In the genomic region with DNA sequence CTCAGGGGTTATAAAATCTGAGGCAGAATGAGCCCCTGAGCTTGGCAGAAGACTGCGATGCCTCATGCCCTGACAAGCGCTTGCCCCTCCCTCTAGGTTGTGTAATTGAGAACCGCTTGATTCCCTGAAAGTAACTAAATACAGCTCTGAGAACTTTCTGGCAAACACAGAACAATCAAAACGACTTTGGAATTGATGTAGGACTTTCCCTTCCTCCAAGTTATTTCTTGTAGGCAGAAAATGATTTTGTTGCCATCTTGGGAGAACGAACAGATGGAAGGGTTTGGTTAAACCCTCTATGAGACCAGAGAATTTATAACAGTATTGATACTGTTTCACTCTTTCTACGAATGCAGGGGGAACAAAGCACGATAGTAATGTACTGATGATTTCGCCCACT, we compare ENCODE assay signal across 23 mouse cellular contexts.
DNase-seq lines count a peak whose midpoint lies in the region; ATAC-seq and TF ChIP-seq lines count a peak whose summit lies in the region.
"Had no signal": no experiment of that assay in that cellular context is flagged by ENCODE, and none has a peak within 500 bp of the region (broad histone marks: within the 10 kb centered on the region; RNA-seq: fewer than 3 reads in every experiment).

No protein-coding gene starts in this region.

- H3K36me3 ChIP-seq in forebrain, embryonic 16.5 days (ENCODE audit: control insufficient read depth, insufficient read depth) = no peaks in the 10 kb centered on the region
- no peaks in the 10 kb centered on the region for H3K36me3 ChIP-seq in forebrain, embryonic 13.5 days (ENCODE audit: poor library complexity, severe bottlenecking)
- no peaks in the 10 kb centered on the region for H3K36me3 ChIP-seq in kidney, postnatal 0 days (ENCODE audit: insufficient read depth, low read length)
- no peaks in the 10 kb centered on the region for H3K36me3 ChIP-seq in limb, embryonic 15.5 days
- H3K36me3 ChIP-seq: heart, embryonic 15.5 days; hindbrain, embryonic 10.5 days; intestine, embryonic 15.5 days had no signal

- H3K27ac ChIP-seq in forebrain, embryonic 16.5 days (ENCODE audit: low read length) = peak overlapping the region; percentile 67
- H3K27ac ChIP-seq in forebrain, embryonic 13.5 days = no peak overlapping the region
- H3K27ac ChIP-seq in kidney, postnatal 0 days = no peak overlapping the region
- H3K27ac ChIP-seq in limb, embryonic 15.5 days = no peak overlapping the region
- H3K27ac ChIP-seq: gastrocnemius, adult 2 months; heart, embryonic 15.5 days; hindbrain, embryonic 10.5 days; hindbrain, embryonic 14.5 days; intestine, embryonic 15.5 days had no signal

- no peak overlapping the region for H3K9ac ChIP-seq in forebrain, embryonic 16.5 days (replicated peaks; ENCODE audit: low read depth, low read length)
- H3K9ac ChIP-seq in forebrain, embryonic 13.5 days = no peak overlapping the region
- H3K9ac ChIP-seq in kidney, postnatal 0 days (ENCODE audit: low read depth, low read length) = no peak overlapping the region
- no peak overlapping the region for H3K9ac ChIP-seq in limb, embryonic 15.5 days
- H3K9ac ChIP-seq: heart, embryonic 15.5 days; hindbrain, embryonic 14.5 days; intestine, embryonic 15.5 days had no signal

- no peak overlapping the region for H3K4me3 ChIP-seq in forebrain, embryonic 16.5 days (replicated peaks; ENCODE audit: low read length)
- no peak overlapping the region for H3K4me3 ChIP-seq in forebrain, embryonic 13.5 days
- no peak overlapping the region for H3K4me3 ChIP-seq in kidney, postnatal 0 days (replicated peaks; ENCODE audit: low read depth, low read length)
- H3K4me3 ChIP-seq in limb, embryonic 15.5 days = no peak overlapping the region
- H3K4me3 ChIP-seq: gastrocnemius, adult 2 months; heart, embryonic 15.5 days; hindbrain, embryonic 10.5 days; intestine, embryonic 15.5 days had no signal

- H3K27me3 ChIP-seq in forebrain, embryonic 16.5 days (replicated peaks; ENCODE audit: control insufficient read depth, insufficient read depth, low read length) = no peaks in the 10 kb centered on the region
- H3K27me3 ChIP-seq in forebrain, embryonic 13.5 days = no peaks in the 10 kb centered on the region
- H3K27me3 ChIP-seq in kidney, postnatal 0 days (ENCODE audit: insufficient read depth, low read length) = no peaks in the 10 kb centered on the region
- H3K27me3 ChIP-seq in limb, embryonic 15.5 days = no peaks in the 10 kb centered on the region
- H3K27me3 ChIP-seq: CH12.LX; heart, embryonic 15.5 days; intestine, embryonic 15.5 days; Patski had no signal

- H3K9me3 ChIP-seq in forebrain, embryonic 16.5 days (ENCODE audit: control insufficient read depth, low read length) = no peaks in the 10 kb centered on the region
- H3K9me3 ChIP-seq in forebrain, embryonic 13.5 days (replicated peaks) = no peaks in the 10 kb centered on the region
- no peaks in the 10 kb centered on the region for H3K9me3 ChIP-seq in kidney, postnatal 0 days (replicated peaks; ENCODE audit: low read length)
- no peaks in the 10 kb centered on the region for H3K9me3 ChIP-seq in limb, embryonic 15.5 days
- H3K9me3 ChIP-seq: heart, embryonic 15.5 days; hindbrain, embryonic 10.5 days; intestine, embryonic 15.5 days had no signal

- H3K4me2 ChIP-seq in forebrain, embryonic 16.5 days (ENCODE audit: low read length) = no peak overlapping the region
- H3K4me2 ChIP-seq in forebrain, embryonic 13.5 days = no peak overlapping the region
- H3K4me2 ChIP-seq in kidney, postnatal 0 days (ENCODE audit: low read length) = no peak overlapping the region
- no peak overlapping the region for H3K4me2 ChIP-seq in limb, embryonic 15.5 days
- H3K4me2 ChIP-seq: heart, embryonic 11.5 days; heart, embryonic 15.5 days; hindbrain, embryonic 14.5 days; intestine, embryonic 15.5 days had no signal

- 72% methylated on average over 8 of the region's 8 CpGs for WGBS in forebrain, embryonic 16.5 days
- 83% methylated on average over 8 of the region's 8 CpGs for WGBS in forebrain, embryonic 13.5 days
- WGBS in kidney, postnatal 0 days = 58% methylated on average over 8 of the region's 8 CpGs
- 64% methylated on average over 8 of the region's 8 CpGs for WGBS in limb, embryonic 15.5 days

- peak; percentile 58 for DNase-seq in kidney, postnatal 0 days (ENCODE audit: low spot score)
- DNase-seq in kidney, adult 9 months = no peak
- peak; percentile 53 for DNase-seq in brain, adult 2 months (ENCODE audit: low read depth, low spot score)
- DNase-seq in liver = no peak
- DNase-seq: adrenal gland, adult 2 months; adrenal gland, postnatal 25 days; cerebellum, adult 2 months; cerebellum, postnatal 10 days; gastrocnemius, adult 2 months; gastrocnemius, postnatal 25 days; heart, adult 18-20 months; heart, postnatal 14 days had no signal

- peak; percentile 55 for ATAC-seq in forebrain, embryonic 16.5 days
- no peak for ATAC-seq in forebrain, embryonic 13.5 days
- ATAC-seq in kidney, postnatal 0 days (replicated peaks; ENCODE audit: low FRiP score, low read depth) = no peak
- 0 out of 2 replicates have a peak, but pooled peaks have one; percentile 10 for ATAC-seq in limb, embryonic 15.5 days (ENCODE audit: insufficient number of reproducible peaks, low FRiP score, low TSS enrichment, low read depth)
- ATAC-seq: forebrain, embryonic 14.5 days; intestine, embryonic 15.5 days; Patski had no signal

- no peaks in the 10 kb centered on the region; the same call in 1 of the 2 replicates for H3K4me1 ChIP-seq in forebrain, embryonic 16.5 days (replicated peaks; ENCODE audit: control insufficient read depth, insufficient read depth, low read length)
- H3K4me1 ChIP-seq in forebrain, embryonic 13.5 days = no peaks in the 10 kb centered on the region
- no peaks in the 10 kb centered on the region for H3K4me1 ChIP-seq in kidney, postnatal 0 days (replicated peaks; ENCODE audit: insufficient read depth, low read length)
- H3K4me1 ChIP-seq in limb, embryonic 15.5 days = no peaks in the 10 kb centered on the region
- H3K4me1 ChIP-seq: heart, embryonic 15.5 days; hindbrain, embryonic 10.5 days; intestine, embryonic 15.5 days had no signal

- no peak for TF ChIP-seq CTCF in kidney, postnatal 0 days (IDR thresholded peaks at IDR 0.05; ENCODE audit: low read depth)

Comparison
In these comparisons a context has a peak if more than half of its experiments do, and no peak if none do; other contexts are left out.
1. ATAC-seq: peak in forebrain, embryonic 16.5 days (single experiment) and limb, embryonic 15.5 days (single experiment); none in forebrain, embryonic 13.5 days (single experiment) and kidney, postnatal 0 days (single experiment).
2. DNase-seq: peak in kidney, postnatal 0 days (single experiment) and brain, adult 2 months (single experiment); none in kidney, adult 9 months (single experiment) and liver (single experiment).